Mouse (Mus musculus) embryonic facial prominence, embryonic 15.5 days (tissue): Measurements from ENCODE around the gene Aktip. TPM values are rescaled to one million over a fixed set of nuclear protein-coding genes. Genes with fewer than 3 reads are reported as not detected.

Source experiments
- ATAC-seq: fragments of 200-750 bp; cut with Nextera tagmentation; 2 replicates; pipeline ENCODE4 v1.8.0; 2017; ENCODE audit warnings: low read depth, moderate TSS enrichment; ENCODE audit not compliant: insufficient number of reproducible peaks, low FRiP score, low TSS enrichment
- H3K27ac ChIP-seq: fragments of 300-500 bp; sonication (generic); replicated peaks from 2 replicates; pipeline ENCODE4 v1.5.1; 2015; ENCODE audit warnings: mild to moderate bottlenecking, inconsistent platforms
- H3K27me3 ChIP-seq: fragments of 300-500 bp; sonication (generic); 2 replicates; pipeline ENCODE4 v1.6.1; 2015; ENCODE audit warnings: inconsistent platforms
- H3K36me3 ChIP-seq: fragments of 300-500 bp; sonication (generic); 2 replicates; pipeline ENCODE4 v1.6.1; 2015; ENCODE audit warnings: mild to moderate bottlenecking, inconsistent platforms
- H3K4me1 ChIP-seq: fragments of 300-500 bp; sonication (generic); 2 replicates; pipeline ENCODE4 v1.6.1; 2015; ENCODE audit warnings: inconsistent platforms
- H3K4me2 ChIP-seq: fragments of 300-500 bp; sonication (generic); replicated peaks from 2 replicates; pipeline ENCODE4 v1.6.1; 2015; ENCODE audit warnings: mild to moderate bottlenecking, inconsistent platforms
- H3K4me3 ChIP-seq: fragments of 300-500 bp; sonication (generic); replicated peaks from 2 replicates; pipeline ENCODE4 v1.5.1; 2015; ENCODE audit warnings: mild to moderate bottlenecking, inconsistent platforms
- H3K9ac ChIP-seq: fragments of 300-500 bp; sonication (generic); 2 replicates; pipeline ENCODE4 v1.6.1; 2015; ENCODE audit warnings: inconsistent platforms
- H3K9me3 ChIP-seq: fragments of 300-500 bp; sonication (generic); replicated peaks from 2 replicates; pipeline ENCODE4 v1.6.1; 2016; ENCODE audit warnings: inconsistent platforms
- WGBS: fragments of 180-500 bp; shearing (Covaris S2); methylation state at CpG from one replicate; pipeline ENCODE4 v1.1.7; 2015; 5-methylcytosine and 5-hydroxymethylcytosine counted together
- polyA plus RNA-seq: library from polyadenylated mRNA; unstranded; fragments of >200 nt; fragmentation: Nextera tagmentation; extraction: Ambion mirVana; gene quantifications from 2 replicates; pipeline ENCODE4 v1.2.1, GENCODE M21; 2015

Aktip gene
- polyA plus RNA-seq, 1 experiment from 2014 or later: 60.6 TPM

DNA sequence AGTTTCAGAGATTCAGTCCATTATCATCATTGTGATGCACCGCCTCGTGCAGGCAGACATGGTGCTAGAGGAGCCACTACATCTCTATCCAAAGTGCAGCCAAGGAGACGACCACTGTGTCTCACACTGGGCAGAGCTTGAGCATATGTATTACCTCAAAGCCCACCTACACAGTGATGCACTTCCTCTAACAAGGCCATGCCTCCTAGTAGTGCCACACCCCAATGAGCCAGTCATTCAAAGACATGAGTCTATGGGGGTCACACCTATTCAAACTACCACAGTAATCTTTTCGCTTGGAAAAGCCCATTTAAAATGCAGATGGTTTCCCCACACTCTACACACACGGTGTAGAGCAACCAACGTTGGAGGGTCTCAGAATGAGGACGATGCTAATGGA is 48.2 kb downstream of the Aktip start:
- Histone ChIP-seq H3K4me2 (no peak overlapping the region), H3K4me1 (no peaks in the 10 kb centered on the region), H3K36me3 (no peaks in the 10 kb centered on the region), H3K4me3 (no peak overlapping the region), H3K27ac (no peak overlapping the region), H3K9ac (no peak overlapping the region), H3K27me3 (no peaks in the 10 kb centered on the region), H3K9me3 (no peaks in the 10 kb centered on the region)
- WGBS: 88% methylated on average over 7 of the region's 7 CpGs
- no peak for ATAC-seq

DNA sequence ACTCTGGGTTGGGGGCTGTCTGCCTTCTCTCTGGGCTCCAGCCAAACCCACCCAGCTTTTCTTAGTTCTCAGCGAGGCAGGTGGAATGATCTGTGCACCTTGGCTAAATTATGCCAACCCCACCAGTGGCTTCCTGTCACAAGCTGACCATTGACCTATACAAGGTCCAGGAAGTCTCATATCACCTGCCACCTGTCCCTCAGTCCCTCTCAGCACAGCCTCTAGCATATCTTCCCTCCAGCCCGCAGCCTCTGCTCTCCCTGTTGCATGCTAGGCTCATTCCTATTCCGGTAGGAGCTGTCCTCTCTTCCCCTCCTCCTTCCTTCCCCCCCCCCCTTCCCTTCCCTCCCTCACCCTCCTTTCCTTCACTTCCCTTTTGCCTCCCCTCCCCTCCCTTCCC is 50.5 kb downstream of the Aktip start:
- no peak overlapping the region for H3K4me3 ChIP-seq
- no peaks in the 10 kb centered on the region for H3K27me3 ChIP-seq
- 60% methylated on average over 3 of the region's 3 CpGs for WGBS
- no peak for ATAC-seq
- no peaks in the 10 kb centered on the region for H3K4me1 ChIP-seq
- H3K4me2 ChIP-seq: no peak overlapping the region
- H3K27ac ChIP-seq: no peak overlapping the region
- no peak overlapping the region for H3K9ac ChIP-seq
- H3K36me3 ChIP-seq: no peaks in the 10 kb centered on the region
- no peaks in the 10 kb centered on the region for H3K9me3 ChIP-seq

DNA sequence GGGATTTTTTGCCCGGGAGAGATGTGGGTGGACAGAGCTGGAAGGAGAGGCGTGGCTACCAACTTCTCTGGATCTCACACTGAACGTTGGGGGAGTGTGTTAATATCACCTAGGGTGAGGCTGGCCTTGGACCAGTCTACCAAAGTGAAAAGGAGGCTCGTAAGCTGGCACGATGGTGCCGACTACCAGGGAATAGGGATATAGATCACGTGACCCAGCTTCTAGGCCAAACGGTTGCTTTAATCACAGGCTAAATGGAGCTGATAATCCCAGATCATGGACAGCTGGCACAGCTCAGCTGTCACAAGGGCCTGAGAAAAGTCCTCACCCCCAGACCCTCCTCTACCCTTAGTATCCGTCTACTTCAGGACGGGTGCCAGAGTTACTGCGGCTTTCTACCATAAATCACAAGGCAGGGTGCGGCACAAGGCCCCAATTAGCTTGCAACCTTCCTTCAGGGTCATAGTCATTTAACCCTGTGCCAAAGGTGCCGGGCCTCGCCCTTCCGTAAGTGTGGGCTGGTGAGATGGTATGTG is 51.1 kb downstream of the Aktip start:
- ATAC-seq: 0 out of 2 replicates have a peak, but pooled peaks have one; percentile 35
- Histone ChIP-seq H3K4me1 (no peaks in the 10 kb centered on the region), H3K9ac (no peak overlapping the region), H3K9me3 (no peaks in the 10 kb centered on the region), H3K4me3 (no peak overlapping the region), H3K27me3 (no peaks in the 10 kb centered on the region), H3K4me2 (no peak overlapping the region), H3K27ac (no peak overlapping the region), H3K36me3 (no peaks in the 10 kb centered on the region)
- WGBS: 72% methylated on average over 15 of the region's 15 CpGs

DNA sequence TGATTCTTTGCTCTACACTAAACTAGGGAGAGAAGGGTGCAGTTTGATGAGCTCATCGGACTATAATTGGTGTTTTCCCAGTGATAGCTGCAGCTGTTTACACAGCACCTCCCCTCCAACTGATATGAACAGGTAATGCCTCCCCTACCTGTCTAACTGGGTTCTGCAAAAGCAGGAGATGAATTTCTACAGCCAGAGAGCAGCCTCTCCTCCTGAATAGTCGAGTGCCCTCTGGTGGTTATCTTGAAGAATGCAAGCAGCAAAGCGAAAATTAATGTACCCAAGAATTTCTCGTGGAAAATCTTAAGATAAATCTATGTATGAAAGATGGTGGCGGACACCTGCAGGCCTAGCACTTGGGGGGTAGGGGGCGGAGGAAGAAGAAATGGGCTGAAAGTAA is 52.1 kb downstream of the Aktip start:
- no peak for ATAC-seq
- Histone ChIP-seq H3K27me3 (no peaks in the 10 kb centered on the region), H3K4me2 (no peak overlapping the region), H3K36me3 (no peaks in the 10 kb centered on the region), H3K4me1 (no peaks in the 10 kb centered on the region), H3K9ac (no peak overlapping the region), H3K4me3 (no peak overlapping the region), H3K27ac (no peak overlapping the region), H3K9me3 (no peaks in the 10 kb centered on the region)
- WGBS: 10% methylated on average over 6 of the region's 6 CpGs

DNA sequence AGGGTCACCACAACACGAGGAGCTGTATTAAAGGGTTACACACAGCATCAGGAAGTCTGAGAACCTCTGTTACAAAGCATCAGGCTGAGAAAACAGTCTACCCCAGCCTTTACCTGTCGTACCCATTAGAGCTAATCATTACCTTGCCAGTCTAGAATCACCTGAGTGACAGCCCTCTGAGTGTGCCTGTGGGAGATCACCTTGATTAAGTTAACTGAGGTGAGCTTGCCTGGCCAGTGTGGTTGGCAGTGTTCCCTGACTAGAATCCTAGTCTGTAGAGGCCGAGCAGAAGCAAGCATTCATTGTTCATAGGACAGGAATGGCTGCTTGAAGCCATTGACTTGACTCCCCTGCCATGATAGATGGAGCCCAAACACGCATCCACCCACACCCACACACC is 58.9 kb downstream of the Aktip start:
- Histone ChIP-seq H3K27me3 (no peaks in the 10 kb centered on the region), H3K9me3 (no peaks in the 10 kb centered on the region), H3K36me3 (no peaks in the 10 kb centered on the region), H3K4me1 (no peaks in the 10 kb centered on the region), H3K9ac (no peak overlapping the region), H3K27ac (no peak overlapping the region), H3K4me2 (no peak overlapping the region), H3K4me3 (no peak overlapping the region)
- WGBS: 80% methylated on average over 4 of the region's 4 CpGs
- ATAC-seq: no peak

DNA sequence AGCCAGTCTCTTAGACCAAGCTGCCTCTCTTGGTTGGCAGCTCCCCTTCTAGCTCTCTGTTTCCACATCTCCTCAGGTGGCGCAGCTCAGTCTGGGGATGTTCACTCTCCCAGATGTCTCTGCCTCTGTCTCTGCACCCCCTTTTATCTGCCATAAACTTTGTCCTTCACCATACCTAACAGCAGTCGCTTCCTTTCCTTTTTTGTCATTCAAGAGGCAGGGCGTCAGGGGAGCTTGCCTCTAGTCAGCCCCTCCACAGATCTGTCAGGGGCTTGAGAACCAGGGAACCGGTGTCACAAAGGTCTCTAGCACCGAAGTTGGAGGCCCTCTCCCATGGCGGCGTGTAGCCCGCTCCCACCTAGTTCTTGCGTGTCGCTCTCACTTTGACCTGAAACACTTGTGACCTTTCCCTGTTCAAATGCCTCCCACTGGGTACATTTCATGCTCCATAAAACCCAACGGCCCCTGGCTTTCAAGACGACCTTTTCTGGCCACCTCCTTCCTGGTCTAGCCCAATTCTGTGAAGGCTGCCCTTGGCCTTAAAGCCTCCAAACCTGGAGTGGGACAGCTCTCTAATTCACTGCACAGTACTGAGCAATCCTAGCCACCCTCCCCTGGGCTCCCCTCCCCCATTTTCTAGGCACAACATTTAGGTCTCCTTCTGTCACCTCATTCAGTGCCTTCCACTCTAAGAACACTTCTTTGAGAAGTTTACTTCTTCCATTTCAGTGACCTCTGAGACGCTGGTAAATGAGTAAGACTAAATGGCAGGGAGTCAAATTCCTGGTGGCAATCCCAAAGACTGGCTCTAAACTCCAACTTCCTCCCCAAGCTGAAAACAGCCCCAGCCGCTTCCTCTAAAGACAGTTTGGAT is 64.2 kb downstream of the Aktip start:
- Histone ChIP-seq H3K27ac (no peak overlapping the region), H3K9ac (no peak overlapping the region), H3K9me3 (no peaks in the 10 kb centered on the region), H3K4me1 (peaks cover 13% of the 10 kb centered on the region), H3K27me3 (no peaks in the 10 kb centered on the region), H3K4me2 (no peak overlapping the region), H3K4me3 (no peak overlapping the region), H3K36me3 (no peaks in the 10 kb centered on the region)
- ATAC-seq: no peak
- WGBS: 74% methylated on average over 14 of the region's 14 CpGs

DNA sequence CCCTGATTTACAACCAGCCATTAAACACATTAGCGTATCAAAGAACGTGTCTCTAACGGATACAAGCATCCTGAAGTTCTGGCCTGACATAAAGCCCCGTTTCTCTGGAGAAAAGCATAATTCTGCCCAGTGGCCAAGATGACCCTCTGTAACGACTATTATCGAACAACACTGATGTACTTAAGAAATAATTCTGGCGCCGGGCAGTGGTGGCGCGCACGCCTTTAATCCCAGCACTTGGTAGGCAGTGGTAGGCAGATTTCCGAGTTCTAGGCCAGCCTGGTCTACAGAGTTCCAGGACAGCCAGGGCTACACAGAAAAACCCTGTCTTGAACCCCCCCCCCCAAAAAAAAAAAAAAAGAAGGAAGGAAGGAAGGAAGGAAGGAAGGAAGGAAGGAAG is 65.1 kb downstream of the Aktip start:
- ATAC-seq: no peak
- Histone ChIP-seq H3K4me2 (peak overlapping the region; percentile 83; the same call in 1 of the 2 replicates), H3K27me3 (no peaks in the 10 kb centered on the region), H3K27ac (peak overlapping the region; percentile 79), H3K9me3 (no peaks in the 10 kb centered on the region), H3K4me1 (peaks cover 13% of the 10 kb centered on the region), H3K9ac (no peak overlapping the region), H3K36me3 (peaks cover 2% of the 10 kb centered on the region; the same call in 1 of the 2 replicates), H3K4me3 (peak overlapping the region; percentile 98)
- WGBS: 61% methylated on average over 12 of the region's 12 CpGs

DNA sequence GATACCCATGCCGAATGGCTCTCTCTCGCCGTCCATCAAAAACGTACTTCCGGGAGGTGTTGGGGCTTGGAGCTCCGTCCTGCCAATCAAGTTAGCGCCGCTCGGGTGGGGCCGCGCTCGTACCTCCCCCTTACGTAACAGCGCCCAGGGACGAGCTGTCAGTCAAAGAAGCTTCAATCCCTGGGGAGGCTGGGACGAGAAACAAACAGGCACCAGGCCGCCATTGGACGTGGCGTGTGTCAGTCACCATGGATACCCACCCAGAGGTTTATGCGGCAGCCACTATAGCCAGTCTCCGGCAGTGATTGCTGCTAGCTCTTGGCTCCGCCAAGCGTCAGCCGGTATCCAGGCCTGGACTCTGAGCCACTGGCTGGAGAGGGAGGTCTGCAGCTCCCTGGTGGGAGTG is 65.7 kb downstream of the Aktip start:
- Histone ChIP-seq H3K27ac (peak overlapping the region; percentile 80), H3K9ac (peak overlapping the region; percentile 68; the same call in 1 of the 2 replicates), H3K4me2 (peak overlapping the region; percentile 83), H3K4me1 (peaks cover 13% of the 10 kb centered on the region), H3K27me3 (no peaks in the 10 kb centered on the region), H3K36me3 (peaks cover 8% of the 10 kb centered on the region), H3K9me3 (no peaks in the 10 kb centered on the region), H3K4me3 (peak overlapping the region; percentile 98)
- ATAC-seq: peak; percentile 99
- WGBS: under 1% methylated on average over 24 of the region's 24 CpGs

DNA sequence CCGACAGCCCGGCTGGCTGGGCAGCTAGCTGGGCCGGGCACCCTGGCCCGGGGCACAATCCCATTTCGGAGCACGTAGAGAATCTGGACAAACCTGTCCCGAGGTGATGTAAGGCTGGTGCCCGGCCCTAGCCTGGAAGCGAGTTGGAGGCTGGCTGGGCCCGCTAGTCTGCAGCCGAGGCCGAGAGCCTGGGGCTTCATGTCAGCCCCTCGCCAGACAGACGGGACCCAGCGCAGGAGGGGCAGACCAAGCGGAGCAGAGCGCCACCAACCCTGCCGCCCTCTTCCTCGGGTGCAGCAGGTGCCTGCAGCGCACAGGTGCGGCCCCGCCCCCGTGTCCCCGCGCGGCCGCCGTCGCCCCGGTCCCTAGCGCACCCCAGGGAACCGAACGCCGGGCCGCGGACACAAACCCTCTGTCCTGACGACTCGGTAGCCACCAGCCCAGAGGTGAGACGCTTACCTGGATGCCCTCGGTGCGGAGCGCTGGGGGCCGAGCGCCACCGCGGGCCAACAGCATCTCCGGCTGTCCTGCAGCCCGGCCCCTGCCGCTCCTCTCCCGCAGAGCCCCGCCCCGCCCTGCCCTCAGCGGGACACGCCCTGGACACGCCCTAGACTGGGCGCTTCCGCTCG is 66.2 kb downstream of the Aktip start:
- under 1% methylated on average over 56 of the region's 58 CpGs for WGBS
- peaks cover 13% of the 10 kb centered on the region for H3K36me3 ChIP-seq
- peak; percentile 37 for ATAC-seq
- peak overlapping the region; percentile 68 for H3K9ac ChIP-seq
- H3K4me2 ChIP-seq: peak overlapping the region; percentile 83
- no peaks in the 10 kb centered on the region for H3K27me3 ChIP-seq
- no peaks in the 10 kb centered on the region for H3K9me3 ChIP-seq
- H3K4me1 ChIP-seq: peaks cover 13% of the 10 kb centered on the region
- peak overlapping the region; percentile 80 for H3K27ac ChIP-seq
- H3K4me3 ChIP-seq: peak overlapping the region; percentile 98

DNA sequence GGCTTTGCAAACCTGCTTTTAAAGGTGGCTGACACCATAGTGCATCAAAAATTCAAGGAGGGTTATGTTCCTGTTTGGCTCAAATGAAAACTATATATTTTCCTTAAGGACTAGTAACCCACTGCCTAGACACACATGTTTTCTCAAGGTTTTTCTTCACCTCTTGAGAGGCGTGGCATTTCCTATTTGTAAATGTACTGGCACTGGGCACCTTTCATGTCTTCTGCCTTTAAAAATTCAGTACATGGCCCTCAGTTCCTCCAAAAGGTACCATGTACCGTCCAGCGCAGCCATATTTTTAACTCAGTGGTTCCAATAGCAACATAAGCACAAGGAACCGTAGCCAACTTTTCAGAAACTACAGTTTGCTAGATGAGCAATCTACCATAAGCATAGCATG is 67.0 kb downstream of the Aktip start:
- WGBS: 71% methylated on average over 4 of the region's 4 CpGs
- Histone ChIP-seq H3K27ac (no peak overlapping the region), H3K4me2 (peak overlapping the region; percentile 83), H3K9ac (no peak overlapping the region), H3K36me3 (peaks cover 21% of the 10 kb centered on the region), H3K27me3 (no peaks in the 10 kb centered on the region), H3K4me3 (peak overlapping the region; percentile 98), H3K4me1 (peaks cover 13% of the 10 kb centered on the region), H3K9me3 (no peaks in the 10 kb centered on the region)
- ATAC-seq: no peak

DNA sequence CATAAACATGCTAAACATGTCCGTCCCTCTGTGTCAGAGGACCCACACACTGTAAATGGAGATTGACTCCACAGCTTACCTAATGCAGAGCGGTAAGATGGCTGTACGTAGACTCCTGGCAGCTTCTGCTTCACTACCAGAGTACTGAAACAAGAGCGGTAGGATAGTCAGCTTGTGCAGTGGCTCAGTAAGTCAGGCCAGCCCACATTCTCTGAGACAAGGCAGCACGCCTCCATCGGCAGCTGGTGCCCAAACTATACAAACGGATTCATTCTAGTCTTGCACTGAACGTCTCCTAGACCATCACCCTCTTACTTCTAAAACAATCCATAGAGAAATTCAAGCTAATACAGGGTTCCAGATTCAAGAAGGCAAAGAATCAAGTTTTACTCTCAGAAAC is 73.0 kb downstream of the Aktip start:
- H3K4me1 ChIP-seq: no peaks in the 10 kb centered on the region
- no peak overlapping the region for H3K4me3 ChIP-seq
- no peaks in the 10 kb centered on the region for H3K27me3 ChIP-seq
- H3K9me3 ChIP-seq: no peaks in the 10 kb centered on the region
- H3K27ac ChIP-seq: no peak overlapping the region
- H3K36me3 ChIP-seq: peaks cover 69% of the 10 kb centered on the region
- no peak overlapping the region for H3K9ac ChIP-seq
- H3K4me2 ChIP-seq: no peak overlapping the region
- no peak for ATAC-seq
- 91% methylated on average over 8 of the region's 8 CpGs for WGBS
